Mouse (Mus musculus) intestine, embryonic 14.5 days (tissue): ENCODE results near the gene Bco1. TPM values are rescaled to one million over a fixed set of nuclear protein-coding genes. Genes with fewer than 3 reads are reported as not detected.

Source experiments
- ATAC-seq: fragments of 200-750 bp; cut with Nextera tagmentation; replicated peaks from 2 replicates; pipeline ENCODE4 v1.8.0; 2017; ENCODE audit warnings: low read depth, moderate number of reproducible peaks, moderate TSS enrichment, moderate library complexity; ENCODE audit not compliant: low FRiP score, low TSS enrichment
- DNase-seq: peaks from one replicate; pipeline ENCODE4 v3.0.0-alpha.2; 2018; ENCODE audit warnings: low spot score
- H3K27ac ChIP-seq: fragments of 300-500 bp; sonication (generic); 2 replicates; pipeline ENCODE4 v1.5.1; 2014; ENCODE audit warnings: low read depth, mild to moderate bottlenecking, control low read depth
- H3K27me3 ChIP-seq: fragments of 300-500 bp; sonication (generic); replicated peaks from 2 replicates; pipeline ENCODE4 v1.6.1; 2014; ENCODE audit warnings: low read length, control low read depth; ENCODE audit not compliant: control insufficient read depth, insufficient read depth
- H3K36me3 ChIP-seq: fragments of 300-500 bp; sonication (generic); 2 replicates; pipeline ENCODE4 v1.6.1; 2014; ENCODE audit warnings: low read length, control low read depth; ENCODE audit not compliant: control insufficient read depth, insufficient read depth
- H3K4me1 ChIP-seq: fragments of 300-500 bp; sonication (generic); replicated peaks from 2 replicates; pipeline ENCODE4 v1.6.1; 2014; ENCODE audit warnings: low read length, control low read depth, mixed read lengths; ENCODE audit not compliant: control insufficient read depth, insufficient read depth
- H3K4me2 ChIP-seq: fragments of 300-500 bp; sonication (generic); 2 replicates; pipeline ENCODE4 v1.6.1; 2014; ENCODE audit warnings: low read length
- H3K4me3 ChIP-seq: fragments of 300-500 bp; sonication (generic); 2 replicates; pipeline ENCODE4 v1.5.1; 2014; ENCODE audit warnings: low read depth, low read length, control low read depth, mixed read lengths
- H3K9ac ChIP-seq: fragments of 300-500 bp; sonication (generic); 2 replicates; pipeline ENCODE4 v1.6.1; 2014; ENCODE audit warnings: mild to moderate bottlenecking, low read length
- H3K9me3 ChIP-seq: fragments of 300-500 bp; sonication (generic); 2 replicates; pipeline ENCODE4 v1.6.1; 2016; ENCODE audit warnings: low read length, control low read depth; ENCODE audit not compliant: control insufficient read depth
- WGBS: fragments of 180-500 bp; shearing (Covaris S2); extraction: QIAGEN DNeasy Blood & Tissue Kit; methylation state at CpG from one replicate; pipeline ENCODE4 v1.1.7; 2014; 5-methylcytosine and 5-hydroxymethylcytosine counted together
- polyA plus RNA-seq: library from polyadenylated mRNA; unstranded; fragments of >200 nt; fragmentation: Nextera tagmentation; extraction: Ambion mirVana; gene quantifications from 2 replicates; pipeline ENCODE4 v1.2.1, GENCODE M21; 2014

Bco1 gene
- polyA plus RNA-seq, result 0.97 and 1.4 TPM in 2 replicates

DNA sequence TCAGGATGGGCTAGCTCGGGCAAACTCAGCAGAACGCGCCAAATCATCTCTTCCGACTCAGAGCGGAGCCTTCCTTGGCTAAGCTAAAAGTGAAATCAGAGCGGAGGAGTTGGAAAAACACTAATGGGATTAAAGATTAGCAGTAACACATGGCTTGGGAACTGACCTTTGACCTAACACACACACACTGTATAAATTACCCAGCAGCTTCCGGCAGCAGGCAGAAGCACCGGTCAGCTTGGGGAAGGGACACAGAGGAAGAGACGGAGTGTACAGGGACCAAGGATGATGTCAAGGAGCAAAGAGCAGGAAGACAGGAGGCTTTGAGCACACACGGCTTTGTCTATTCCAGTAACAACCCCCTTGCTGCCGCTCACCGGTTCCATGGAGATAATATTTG lies at the start of gene Bco1:
Gene Bco1, plus strand, starts transcription at position 208 of the 400 bp plus-strand sequence.
- DNase-seq (no peak), ATAC-seq (0 out of 2 replicates have a peak, but pooled peaks have one; percentile 26)
- H3K4me3 ChIP-seq, result no peak within 1 kb of the TSS
- no peak within 1 kb of the TSS for H3K9ac ChIP-seq
- H3K9me3 ChIP-seq, result peaks cover 7% of the 10 kb centered on the region; the same call in 1 of the 2 replicates
- no peak within 1 kb of the TSS for H3K27ac ChIP-seq
- H3K27me3 ChIP-seq, result no peaks in the 10 kb centered on the region
- no peaks in the 10 kb centered on the region for H3K36me3 ChIP-seq
- peaks cover 21% of the 10 kb centered on the region for H3K4me1 ChIP-seq
- H3K4me2 ChIP-seq, result no peak within 1 kb of the TSS
- WGBS, result 46% methylated on average over 12 of the region's 12 CpGs

DNA sequence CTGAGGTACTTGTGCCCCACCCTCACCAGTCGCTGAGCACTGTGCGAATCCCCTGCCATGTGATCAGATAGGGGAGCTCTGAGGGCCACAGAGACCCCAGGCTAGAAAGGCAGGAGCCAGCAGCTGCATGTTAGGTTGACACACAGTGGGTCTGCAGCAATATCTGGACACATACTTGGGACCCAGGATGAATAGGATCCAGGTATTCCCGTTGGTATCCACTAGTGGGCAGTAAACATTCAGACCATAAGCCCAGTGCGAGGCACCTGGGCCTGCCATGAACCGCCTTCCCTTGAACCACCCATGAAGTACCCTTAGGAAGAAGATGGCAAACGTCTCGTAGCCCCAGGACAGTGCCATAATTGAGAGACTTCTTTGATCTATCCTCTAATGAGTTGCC lies 46.2 kb upstream of the Bco1 start:
- WGBS, result 69% methylated on average over 7 of the region's 7 CpGs
- H3K4me2 ChIP-seq, result no peak overlapping the region
- no peaks in the 10 kb centered on the region for H3K27me3 ChIP-seq
- H3K4me1 ChIP-seq, result no peaks in the 10 kb centered on the region
- no peak for ATAC-seq
- H3K4me3 ChIP-seq, result no peak overlapping the region
- no peaks in the 10 kb centered on the region for H3K9me3 ChIP-seq
- no peaks in the 10 kb centered on the region for H3K36me3 ChIP-seq
- no peak for DNase-seq
- H3K27ac ChIP-seq, result no peak overlapping the region
- H3K9ac ChIP-seq, result no peak overlapping the region

DNA sequence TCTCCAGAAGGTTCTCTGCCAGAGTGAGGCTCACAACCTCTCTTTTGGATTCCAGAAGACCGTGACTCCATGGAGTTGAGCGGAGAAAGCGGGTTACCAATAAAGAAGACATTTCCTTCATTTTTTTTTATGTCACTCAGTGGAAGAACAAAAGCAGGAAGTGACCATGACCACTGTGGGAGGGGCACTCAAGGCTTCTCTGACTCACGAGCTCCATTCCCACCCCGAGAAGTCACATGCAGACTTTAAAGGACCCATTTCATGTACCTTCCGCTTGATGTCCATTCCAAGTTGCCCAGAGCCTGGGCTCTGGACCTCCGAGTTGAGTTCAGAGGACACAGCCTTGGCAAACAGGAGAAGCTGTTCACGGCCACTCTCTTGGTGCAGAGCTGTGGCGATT lies 44.9 kb upstream of the Bco1 start:
- Histone ChIP-seq H3K27ac (no peak overlapping the region), H3K4me2 (no peak overlapping the region), H3K4me1 (no peaks in the 10 kb centered on the region), H3K9me3 (no peaks in the 10 kb centered on the region), H3K9ac (no peak overlapping the region), H3K27me3 (no peaks in the 10 kb centered on the region), H3K4me3 (no peak overlapping the region), H3K36me3 (no peaks in the 10 kb centered on the region)
- ATAC-seq, result no peak
- WGBS, result 83% methylated on average over 9 of the region's 9 CpGs
- DNase-seq, result no peak

DNA sequence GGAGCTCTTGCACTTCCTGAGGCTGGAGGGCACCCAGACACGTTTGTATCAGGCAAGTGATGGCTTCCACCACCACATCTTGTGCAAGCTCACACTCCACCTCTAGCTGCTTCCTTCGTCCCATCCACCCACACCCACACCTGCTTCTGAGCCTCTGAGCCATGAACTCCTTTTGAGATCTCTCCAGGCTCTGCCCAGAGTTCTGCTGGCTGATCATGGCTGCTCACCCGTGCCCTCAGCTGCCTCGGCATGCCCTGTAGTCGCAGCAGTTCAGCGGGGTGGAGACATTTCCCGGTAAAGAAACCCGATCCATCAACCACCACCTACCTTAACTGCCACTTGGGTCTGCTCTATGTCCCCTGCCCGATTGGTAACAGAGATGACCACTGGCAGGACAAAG lies 44.3 kb upstream of the Bco1 start:
- no peak overlapping the region for H3K4me3 ChIP-seq
- DNase-seq, result no peak
- no peaks in the 10 kb centered on the region for H3K9me3 ChIP-seq
- no peaks in the 10 kb centered on the region for H3K27me3 ChIP-seq
- H3K4me1 ChIP-seq, result no peaks in the 10 kb centered on the region
- H3K27ac ChIP-seq, result no peak overlapping the region
- H3K36me3 ChIP-seq, result no peaks in the 10 kb centered on the region
- no peak overlapping the region for H3K9ac ChIP-seq
- no peak overlapping the region for H3K4me2 ChIP-seq
- WGBS, result 52% methylated on average over 9 of the region's 9 CpGs
- no peak for ATAC-seq

DNA sequence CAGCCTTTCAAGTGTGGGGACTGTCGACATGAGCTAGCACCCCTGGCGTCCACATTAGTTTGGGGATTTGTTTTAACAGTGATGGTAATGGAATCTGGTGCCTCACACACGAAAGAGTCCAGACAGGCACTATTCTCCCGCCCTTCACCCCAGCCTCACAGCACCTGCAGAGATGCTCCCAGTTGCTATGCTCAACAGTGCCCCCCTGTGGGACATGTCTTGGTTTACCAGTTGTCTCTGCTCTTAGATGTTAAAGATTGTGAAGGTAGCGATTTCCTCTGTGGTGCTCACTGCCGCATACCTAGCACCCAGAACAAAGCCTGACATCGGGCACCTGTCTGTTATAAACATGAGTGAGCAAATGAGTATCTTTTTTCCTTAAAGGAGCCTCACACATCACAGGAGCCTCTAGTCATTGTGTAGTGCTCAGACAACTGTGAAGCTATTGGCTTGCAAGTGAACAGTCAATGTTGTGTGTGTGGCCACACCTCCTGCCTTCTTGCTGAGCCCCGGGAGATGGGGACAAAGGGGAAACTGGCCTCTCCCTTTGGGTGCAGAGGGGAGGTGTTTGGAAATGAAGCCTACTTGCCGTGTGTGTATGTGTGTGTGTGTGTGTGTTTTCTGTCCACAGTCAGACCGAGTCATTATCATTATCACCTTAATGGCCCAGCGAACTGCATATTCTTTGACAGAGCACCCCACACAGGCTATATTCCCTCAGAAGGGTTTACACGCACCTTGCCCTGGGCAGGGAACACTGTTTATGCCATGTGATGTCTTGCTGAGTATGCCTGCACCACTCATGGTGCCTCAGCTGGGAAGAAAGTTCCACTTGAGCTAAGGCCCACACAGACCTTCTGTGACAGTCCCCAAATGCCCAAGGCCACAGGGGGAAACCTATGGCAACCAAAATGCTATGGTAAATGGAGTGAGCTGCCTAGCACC lies 42.2 kb upstream of the Bco1 start:
- ATAC-seq, result no peak; the same call in 1 of the 2 replicates
- H3K27ac ChIP-seq, result no peak overlapping the region
- no peaks in the 10 kb centered on the region for H3K4me1 ChIP-seq
- 67% methylated on average over 12 of the region's 12 CpGs for WGBS
- no peak overlapping the region for H3K4me3 ChIP-seq
- H3K27me3 ChIP-seq, result no peaks in the 10 kb centered on the region
- H3K9me3 ChIP-seq, result no peaks in the 10 kb centered on the region
- peak; percentile 57 for DNase-seq
- no peak overlapping the region for H3K9ac ChIP-seq
- no peak overlapping the region for H3K4me2 ChIP-seq
- H3K36me3 ChIP-seq, result no peaks in the 10 kb centered on the region

DNA sequence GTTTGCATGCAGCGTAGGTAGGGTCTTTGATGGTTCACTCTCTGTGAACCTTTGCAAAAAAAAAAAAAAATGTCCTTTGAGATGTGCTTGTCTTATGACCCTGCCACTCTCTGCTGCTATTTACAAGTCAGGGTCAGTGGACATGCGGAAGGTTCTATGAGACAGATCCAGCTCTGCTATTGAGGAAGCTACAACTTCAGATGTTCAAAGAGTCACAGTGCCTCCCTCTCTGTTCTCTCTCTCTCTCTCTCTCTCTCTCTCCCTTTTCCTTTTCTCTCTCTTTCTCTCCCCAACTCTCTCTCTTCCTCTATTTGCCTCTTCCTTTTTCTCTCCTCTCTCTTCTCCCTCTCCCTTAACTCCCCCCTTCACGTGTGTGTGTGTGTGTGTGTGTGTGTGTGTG lies 41.5 kb upstream of the Bco1 start:
- DNase-seq (no peak), ATAC-seq (no peak)
- H3K27me3 ChIP-seq, result no peaks in the 10 kb centered on the region
- 79% methylated on average over 3 of the region's 3 CpGs for WGBS
- H3K4me1 ChIP-seq, result no peaks in the 10 kb centered on the region
- no peak overlapping the region for H3K27ac ChIP-seq
- H3K9ac ChIP-seq, result no peak overlapping the region
- no peak overlapping the region for H3K4me3 ChIP-seq
- H3K4me2 ChIP-seq, result no peak overlapping the region
- no peaks in the 10 kb centered on the region for H3K36me3 ChIP-seq
- H3K9me3 ChIP-seq, result no peaks in the 10 kb centered on the region

DNA sequence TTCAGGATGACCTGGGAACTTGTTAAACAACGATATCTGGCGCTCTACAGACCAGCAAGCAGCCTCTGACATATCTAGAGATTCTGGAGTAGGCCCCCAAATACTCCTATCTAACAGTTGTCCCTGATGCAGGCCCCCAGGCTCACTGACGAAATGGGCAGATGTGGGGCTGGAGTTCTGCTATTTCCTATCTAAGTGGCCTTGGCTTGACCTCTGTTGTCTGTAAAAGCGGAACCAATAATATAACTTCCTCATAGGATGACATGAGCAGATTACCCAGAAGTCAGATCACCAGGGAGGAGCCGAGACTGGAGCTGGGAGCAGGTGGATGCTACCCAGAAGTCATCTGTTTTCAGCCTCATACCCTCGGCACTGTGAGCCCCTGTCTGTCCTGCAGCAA lies 40.6 kb upstream of the Bco1 start:
- no peak overlapping the region for H3K4me2 ChIP-seq
- H3K4me3 ChIP-seq, result no peak overlapping the region
- H3K9me3 ChIP-seq, result no peaks in the 10 kb centered on the region
- ATAC-seq (no peak), DNase-seq (no peak)
- H3K36me3 ChIP-seq, result no peaks in the 10 kb centered on the region
- H3K4me1 ChIP-seq, result no peaks in the 10 kb centered on the region
- H3K9ac ChIP-seq, result no peak overlapping the region
- 62% methylated on average over 6 of the region's 6 CpGs for WGBS
- no peak overlapping the region for H3K27ac ChIP-seq
- no peaks in the 10 kb centered on the region for H3K27me3 ChIP-seq

DNA sequence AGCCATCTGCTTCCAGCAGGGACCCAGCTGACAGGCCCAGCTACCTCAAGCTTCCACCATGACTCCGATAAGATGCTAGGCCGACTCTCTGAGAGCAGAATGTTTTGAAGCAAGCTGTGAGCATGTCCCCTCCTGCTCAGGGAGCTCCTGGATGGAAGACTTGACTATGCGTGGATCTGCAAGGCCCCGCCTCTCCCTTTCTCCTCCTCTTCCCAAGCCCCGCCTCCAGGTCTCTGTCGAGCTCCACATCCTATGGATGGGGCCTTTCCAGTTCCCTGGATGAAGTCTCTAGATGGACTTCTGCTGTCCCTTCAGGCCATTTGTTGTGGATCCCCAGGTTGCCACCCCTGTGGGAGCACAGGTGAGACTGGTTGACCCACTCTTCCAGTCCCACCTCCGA lies 36.6 kb upstream of the Bco1 start:
- Histone ChIP-seq H3K36me3 (no peaks in the 10 kb centered on the region), H3K9me3 (peaks cover 4% of the 10 kb centered on the region), H3K4me2 (no peak overlapping the region), H3K4me3 (no peak overlapping the region), H3K4me1 (no peaks in the 10 kb centered on the region), H3K27ac (no peak overlapping the region), H3K9ac (no peak overlapping the region), H3K27me3 (no peaks in the 10 kb centered on the region)
- 58% methylated on average over 7 of the region's 7 CpGs for WGBS
- ATAC-seq, result no peak
- DNase-seq, result no peak

DNA sequence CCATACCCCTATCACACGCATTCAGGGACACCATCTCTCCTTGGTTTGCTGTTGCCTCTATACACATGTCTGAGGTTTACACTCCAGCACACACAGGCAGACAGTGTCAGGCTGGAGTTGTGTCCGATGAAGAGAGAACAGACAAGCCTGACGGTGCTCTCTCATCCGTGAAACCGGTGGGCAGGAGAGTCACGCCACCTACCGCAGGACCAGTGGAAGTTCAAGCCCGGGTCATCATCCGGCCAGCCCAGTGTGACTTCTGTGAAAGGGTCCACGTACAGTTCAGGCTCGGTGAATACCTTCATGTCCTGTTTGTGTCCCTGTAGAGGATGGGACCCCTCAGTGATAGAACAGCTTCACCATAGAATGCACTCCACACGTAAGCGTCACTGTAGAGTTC lies 35.3 kb upstream of the Bco1 start:
- Histone ChIP-seq H3K27ac (no peak overlapping the region), H3K36me3 (no peaks in the 10 kb centered on the region), H3K9me3 (peaks cover 4% of the 10 kb centered on the region), H3K4me1 (no peaks in the 10 kb centered on the region), H3K27me3 (no peaks in the 10 kb centered on the region), H3K9ac (no peak overlapping the region), H3K4me2 (no peak overlapping the region), H3K4me3 (no peak overlapping the region)
- no peak for ATAC-seq
- 81% methylated on average over 13 of the region's 13 CpGs for WGBS
- DNase-seq, result no peak
